Mouse (Mus musculus): ENCODE measurements around the gene Cldn1. TPM values are rescaled to one million over a fixed set of nuclear protein-coding genes. Genes with fewer than 3 reads are reported as not detected.

Cldn1 gene
- total RNA-seq, 1 experiment, result 0.45 TPM

DNA sequence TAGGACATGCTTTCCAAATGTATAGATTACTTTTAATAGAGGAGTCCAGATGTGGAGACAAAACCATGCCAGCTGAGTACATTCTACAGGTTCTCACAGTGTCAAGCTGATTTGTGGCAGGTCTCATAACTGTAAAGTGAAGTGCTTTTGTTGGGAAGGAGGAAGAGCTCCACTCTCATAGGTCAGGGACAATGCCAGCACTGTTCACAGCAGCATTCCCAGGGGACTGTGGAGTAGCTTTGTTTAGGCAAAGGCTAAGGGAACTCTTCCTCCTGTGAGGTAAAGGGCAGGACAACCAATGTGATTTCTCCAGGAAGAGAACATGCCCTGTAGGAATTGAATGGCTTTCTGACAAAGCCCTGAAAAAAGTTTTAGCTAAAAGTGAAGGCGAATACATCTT lies 1.5 kb downstream of the Cldn1 start:
- no peak overlapping the region for H3K4me3 ChIP-seq (ENCODE audit: insufficient read depth in 1 of 2, low read depth in 1 of 2, low read length in 2 of 2, poor library complexity in 1 of 2, severe bottlenecking in 1 of 2)
- DNase-seq (ENCODE audit: low read depth, low spot score), result no peak
- no peak for TF ChIP-seq HCFC1 (IDR thresholded peaks at IDR 0.05; ENCODE audit: borderline replicate concordance, insufficient read depth, low read length)
- TF ChIP-seq ZNF384 (IDR thresholded peaks at IDR 0.05; ENCODE audit: low read depth, low read length), result no peak
- no peak for TF ChIP-seq MAFK (IDR thresholded peaks at IDR 0.05; ENCODE audit: insufficient read depth, low read depth, low read length)
- no peak for TF ChIP-seq CHD2 (IDR thresholded peaks at IDR 0.05; ENCODE audit: low read depth, low read length)
- no peak for TF ChIP-seq ZC3H11A (IDR thresholded peaks at IDR 0.05; ENCODE audit: borderline replicate concordance, low read depth, low read length)
- in situ Hi-C loops (cut with MboI; ENCODE audit: low sequenced_read_pairs in 2 of 2, unreplicated experiment in 2 of 2), result no loop called here
- H3K9ac ChIP-seq (ENCODE audit: insufficient read depth, low read depth, low read length, poor library complexity, severe bottlenecking), result no peak overlapping the region
- no peaks in the 10 kb centered on the region for H3K9me3 ChIP-seq (ENCODE audit: control insufficient read depth, insufficient read depth, low read depth, low read length)
- peaks cover 0 to 3% of the 10 kb centered on the region in 2 experiments; a peak in 1 of 4 replicates for H3K4me1 ChIP-seq (ENCODE audit: control insufficient read depth in 2 of 2, insufficient read depth in 2 of 2, low read length in 2 of 2, poor library complexity in 1 of 2)
- no peak overlapping the region for H3K27ac ChIP-seq (ENCODE audit: insufficient read depth, low read depth, low read length, poor library complexity, severe bottlenecking)
- H3K36me3 ChIP-seq (ENCODE audit: control insufficient read depth, insufficient read depth, low read length, poor library complexity, severe bottlenecking), result no peaks in the 10 kb centered on the region

DNA sequence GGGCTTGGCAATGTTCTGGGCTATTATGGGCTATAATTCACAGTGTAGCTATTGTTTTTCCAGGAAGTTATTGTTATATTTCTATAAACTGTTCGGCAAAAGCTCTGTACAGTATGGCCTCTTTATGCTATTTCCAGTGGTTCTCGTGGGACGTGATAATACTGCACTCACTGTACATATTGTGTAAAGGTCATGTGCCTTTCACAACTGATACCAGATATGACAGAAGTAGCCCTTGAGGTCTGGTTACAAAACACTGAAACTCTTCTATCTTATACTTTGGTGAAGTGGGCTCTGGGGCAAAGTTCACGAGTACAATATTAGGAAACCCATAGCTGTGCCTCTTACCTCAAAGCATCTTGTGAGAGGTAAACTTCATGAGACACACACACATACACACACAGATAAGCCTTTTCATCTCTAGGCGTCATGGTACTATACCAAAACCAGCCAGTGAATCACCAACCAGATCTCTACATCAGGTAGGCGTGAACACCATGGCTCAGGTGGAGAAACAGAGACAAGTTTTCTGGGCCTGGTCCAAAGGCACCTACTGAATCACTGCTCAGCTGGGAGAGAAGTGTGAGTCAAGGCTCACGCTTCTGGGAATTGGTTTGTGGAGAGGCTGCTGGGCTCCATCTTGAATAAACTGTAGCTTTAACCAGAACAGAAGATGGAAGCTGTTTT lies 2.5 kb downstream of the Cldn1 start:
- TF ChIP-seq HCFC1 (IDR thresholded peaks at IDR 0.05; ENCODE audit: borderline replicate concordance, insufficient read depth, low read length) (no peak), CHD2 (IDR thresholded peaks at IDR 0.05; ENCODE audit: low read depth, low read length) (no peak), ZC3H11A (IDR thresholded peaks at IDR 0.05; ENCODE audit: borderline replicate concordance, low read depth, low read length) (no peak), ZNF384 (IDR thresholded peaks at IDR 0.05; ENCODE audit: low read depth, low read length) (no peak), MAFK (IDR thresholded peaks at IDR 0.05; ENCODE audit: insufficient read depth, low read depth, low read length) (no peak)
- H3K27ac ChIP-seq (ENCODE audit: insufficient read depth, low read depth, low read length, poor library complexity, severe bottlenecking), result no peak overlapping the region
- H3K9ac ChIP-seq (ENCODE audit: insufficient read depth, low read depth, low read length, poor library complexity, severe bottlenecking), result no peak overlapping the region
- H3K4me1 ChIP-seq (ENCODE audit: control insufficient read depth in 2 of 2, insufficient read depth in 2 of 2, low read length in 2 of 2, poor library complexity in 1 of 2), result peaks cover 0 to 3% of the 10 kb centered on the region in 2 experiments; a peak in 1 of 4 replicates
- H3K36me3 ChIP-seq (ENCODE audit: control insufficient read depth, insufficient read depth, low read length, poor library complexity, severe bottlenecking), result no peaks in the 10 kb centered on the region
- H3K9me3 ChIP-seq (ENCODE audit: control insufficient read depth, insufficient read depth, low read depth, low read length), result no peaks in the 10 kb centered on the region
- H3K4me3 ChIP-seq (ENCODE audit: insufficient read depth in 1 of 2, low read depth in 1 of 2, low read length in 2 of 2, poor library complexity in 1 of 2, severe bottlenecking in 1 of 2), result no peak overlapping the region
- DNase-seq (ENCODE audit: low read depth, low spot score), result no peak
- in situ Hi-C loops (cut with MboI; ENCODE audit: low sequenced_read_pairs in 2 of 2, unreplicated experiment in 2 of 2), result no loop called here

DNA sequence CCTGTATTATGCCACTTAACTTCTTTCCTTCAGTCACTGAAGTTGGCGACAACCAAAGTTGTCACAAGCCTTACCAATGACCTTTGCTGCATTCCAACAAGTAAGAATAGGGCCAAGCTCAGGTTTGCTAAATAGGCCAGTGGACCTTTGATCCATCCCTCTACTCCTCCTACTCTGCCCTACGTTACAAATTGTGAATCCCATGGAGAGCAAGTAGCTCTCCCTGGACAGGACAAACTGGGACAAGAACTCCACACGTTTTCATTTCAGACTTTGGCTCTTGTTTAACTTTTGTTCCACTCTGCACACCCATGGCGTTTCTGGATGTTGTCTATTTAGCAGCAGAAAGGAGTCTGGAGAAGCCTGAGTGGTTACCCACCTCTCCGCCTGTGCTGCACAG lies 3.5 kb downstream of the Cldn1 start:
- H3K9me3 ChIP-seq (ENCODE audit: control insufficient read depth, insufficient read depth, low read depth, low read length), result no peaks in the 10 kb centered on the region
- H3K36me3 ChIP-seq (ENCODE audit: control insufficient read depth, insufficient read depth, low read length, poor library complexity, severe bottlenecking), result no peaks in the 10 kb centered on the region
- no peak overlapping the region for H3K27ac ChIP-seq (ENCODE audit: insufficient read depth, low read depth, low read length, poor library complexity, severe bottlenecking)
- no peak for TF ChIP-seq MAFK (IDR thresholded peaks at IDR 0.05; ENCODE audit: insufficient read depth, low read depth, low read length)
- no peak for TF ChIP-seq ZC3H11A (IDR thresholded peaks at IDR 0.05; ENCODE audit: borderline replicate concordance, low read depth, low read length)
- TF ChIP-seq HCFC1 (IDR thresholded peaks at IDR 0.05; ENCODE audit: borderline replicate concordance, insufficient read depth, low read length), result no peak
- TF ChIP-seq CHD2 (IDR thresholded peaks at IDR 0.05; ENCODE audit: low read depth, low read length), result no peak
- TF ChIP-seq ZNF384 (IDR thresholded peaks at IDR 0.05; ENCODE audit: low read depth, low read length), result no peak
- no peak for DNase-seq (ENCODE audit: low read depth, low spot score)
- peaks cover 0 to 3% of the 10 kb centered on the region in 2 experiments; a peak in 1 of 4 replicates for H3K4me1 ChIP-seq (ENCODE audit: control insufficient read depth in 2 of 2, insufficient read depth in 2 of 2, low read length in 2 of 2, poor library complexity in 1 of 2)
- in situ Hi-C loops (cut with MboI; ENCODE audit: low sequenced_read_pairs in 2 of 2, unreplicated experiment in 2 of 2), result no loop called here
- no peak overlapping the region for H3K4me3 ChIP-seq (ENCODE audit: insufficient read depth in 1 of 2, low read depth in 1 of 2, low read length in 2 of 2, poor library complexity in 1 of 2, severe bottlenecking in 1 of 2)
- no peak overlapping the region for H3K9ac ChIP-seq (ENCODE audit: insufficient read depth, low read depth, low read length, poor library complexity, severe bottlenecking)

DNA sequence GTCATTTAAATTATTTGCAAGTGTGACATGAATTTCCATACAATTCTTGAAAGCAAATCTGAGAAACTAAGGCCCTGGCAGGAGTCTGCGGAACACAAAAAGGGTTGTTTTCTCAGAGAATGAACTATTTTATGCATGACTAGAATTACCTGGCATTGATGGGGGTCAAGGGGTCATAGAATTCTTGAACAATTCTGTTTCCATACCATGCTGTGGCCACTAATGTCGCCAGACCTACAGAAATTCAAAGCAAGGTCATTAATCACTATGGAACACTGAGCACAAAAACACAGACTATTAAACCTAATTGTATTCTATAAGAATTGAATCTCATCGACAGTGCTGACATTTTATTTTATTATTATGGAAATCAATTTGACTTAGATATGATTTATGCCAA lies 10.9 kb downstream of the Cldn1 start:
- Histone ChIP-seq H3K4me1 (ENCODE audit: control insufficient read depth in 2 of 2, insufficient read depth in 2 of 2, low read length in 2 of 2, poor library complexity in 1 of 2) (no peaks in the 10 kb centered on the region), H3K27ac (ENCODE audit: insufficient read depth, low read depth, low read length, poor library complexity, severe bottlenecking) (no peak overlapping the region), H3K9ac (ENCODE audit: insufficient read depth, low read depth, low read length, poor library complexity, severe bottlenecking) (no peak overlapping the region), H3K4me3 (ENCODE audit: insufficient read depth in 1 of 2, low read depth in 1 of 2, low read length in 2 of 2, poor library complexity in 1 of 2, severe bottlenecking in 1 of 2) (no peak overlapping the region), H3K36me3 (ENCODE audit: control insufficient read depth, insufficient read depth, low read length, poor library complexity, severe bottlenecking) (no peaks in the 10 kb centered on the region), H3K9me3 (ENCODE audit: control insufficient read depth, insufficient read depth, low read depth, low read length) (no peaks in the 10 kb centered on the region)
- no peak for DNase-seq (ENCODE audit: low read depth, low spot score)
- in situ Hi-C loops (cut with MboI; ENCODE audit: low sequenced_read_pairs in 2 of 2, unreplicated experiment in 2 of 2), result no loop called here
- TF ChIP-seq HCFC1 (IDR thresholded peaks at IDR 0.05; ENCODE audit: borderline replicate concordance, insufficient read depth, low read length) (no peak), MAFK (IDR thresholded peaks at IDR 0.05; ENCODE audit: insufficient read depth, low read depth, low read length) (no peak), ZC3H11A (IDR thresholded peaks at IDR 0.05; ENCODE audit: borderline replicate concordance, low read depth, low read length) (no peak), CHD2 (IDR thresholded peaks at IDR 0.05; ENCODE audit: low read depth, low read length) (no peak), ZNF384 (IDR thresholded peaks at IDR 0.05; ENCODE audit: low read depth, low read length) (no peak)

Measured in ES-E14 (cell line).